Mouse (Mus musculus): ENCODE measurements around the gene Abcd1.

Gene Abcd1

GRCm38 (mm10) chrX:73716109-73716661, at the start of gene Abcd1, which contains the start of gene Bcap31:
Abcd1 (plus strand) TSS chrX:73716597.
Bcap31 (minus strand) TSS chrX:73716175.
- DNase-seq (ENCODE audit: low spot score), result peak; percentile 67

GRCm38 (mm10) chrX:73672031-73672431, 44.4 kb upstream of the Abcd1 start:
- DNase-seq (ENCODE audit: low spot score), result no peak

GRCm38 (mm10) chrX:73672879-73673618, 43.3 kb upstream of the Abcd1 start, which contains the start of gene Slc6a8:
Slc6a8 (plus strand) TSS chrX:73673150.
- no peak for DNase-seq (ENCODE audit: low spot score)

GRCm38 (mm10) chrX:73673619-73673967, 42.8 kb upstream of the Abcd1 start:
- DNase-seq (ENCODE audit: low spot score), result no peak

- no peak for DNase-seq (ENCODE audit: low spot score)
Observed at GRCm38 (mm10) chrX:73673968-73674661, 42.3 kb upstream of the Abcd1 start.

GRCm38 (mm10) chrX:73675231-73675630, 41.2 kb upstream of the Abcd1 start:
- DNase-seq (ENCODE audit: low spot score), result no peak

GRCm38 (mm10) chrX:73676668-73677067, 39.7 kb upstream of the Abcd1 start:
- no peak for DNase-seq (ENCODE audit: low spot score)

GRCm38 (mm10) chrX:73684156-73684555, 32.2 kb upstream of the Abcd1 start:
- DNase-seq (ENCODE audit: low spot score), result no peak

GRCm38 (mm10) chrX:73684978-73685377, 31.4 kb upstream of the Abcd1 start:
- DNase-seq (ENCODE audit: low spot score), result no peak

GRCm38 (mm10) chrX:73685629-73686028, 30.8 kb upstream of the Abcd1 start:
- DNase-seq (ENCODE audit: low spot score), result no peak

- DNase-seq (ENCODE audit: low spot score), result no peak
Observed at GRCm38 (mm10) chrX:73690917-73691629, 25.3 kb upstream of the Abcd1 start.

GRCm38 (mm10) chrX:73700472-73700871, 15.9 kb upstream of the Abcd1 start:
- no peak for DNase-seq (ENCODE audit: low spot score)

- DNase-seq (ENCODE audit: low spot score), result no peak
Observed at GRCm38 (mm10) chrX:73715476-73716108, 805 bp upstream of the Abcd1 start.

GRCm38 (mm10) chrX:73716709-73717545, 530 bp downstream of the Abcd1 start:
- no peak for DNase-seq (ENCODE audit: low spot score)

GRCm38 (mm10) chrX:73717667-73718066, 1.3 kb downstream of the Abcd1 start:
- no peak for DNase-seq (ENCODE audit: low spot score)

- DNase-seq (ENCODE audit: low spot score), result no peak
Observed at GRCm38 (mm10) chrX:73718271-73718670, 1.9 kb downstream of the Abcd1 start.

GRCm38 (mm10) chrX:73718686-73719362, 2.4 kb downstream of the Abcd1 start:
- DNase-seq (ENCODE audit: low spot score), result no peak

- DNase-seq (ENCODE audit: low spot score), result no peak
Observed at GRCm38 (mm10) chrX:73730908-73731307, 14.5 kb downstream of the Abcd1 start.

GRCm38 (mm10) chrX:73738155-73738554, 21.8 kb downstream of the Abcd1 start:
- no peak for DNase-seq (ENCODE audit: low spot score)

- no peak for DNase-seq (ENCODE audit: low spot score)
Observed at GRCm38 (mm10) chrX:73739151-73739550, 22.8 kb downstream of the Abcd1 start.

All from layer of hippocampus, adult 9-10 months (tissue).